Mouse (Mus musculus): ENCODE data around the gene Cog5. TPM values are rescaled to one million over a fixed set of nuclear protein-coding genes. Genes with fewer than 3 reads are reported as not detected.

Gene Cog5
- total and polyA plus RNA-seq, 3 experiments: 34.8 to 42.7 (median 39.3) TPM

DNA sequence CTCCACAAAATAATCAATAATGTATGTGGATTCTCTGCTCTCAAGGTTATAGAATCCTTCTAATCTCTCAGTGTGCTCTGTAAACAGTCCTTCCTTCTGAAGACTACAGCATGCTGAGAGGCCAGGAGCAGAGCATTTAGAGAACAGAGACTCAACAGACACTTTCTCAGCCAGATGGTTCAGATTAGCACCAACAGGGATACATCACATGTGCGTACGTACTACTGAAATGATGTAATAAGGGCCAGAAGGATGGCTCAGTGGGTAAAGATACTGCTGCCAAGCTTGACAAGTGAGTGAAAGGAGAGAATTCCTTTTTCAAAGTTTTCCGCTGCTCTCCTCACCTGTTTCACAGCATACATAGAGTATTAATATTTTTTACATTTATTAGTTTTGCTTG lies 49.8 kb upstream of the Cog5 start:
- Histone ChIP-seq H3K4me1 (ENCODE audit: control insufficient read depth in 1 of 2, insufficient read depth in 2 of 2) (no peaks in the 10 kb centered on the region; a peak in 1 of 4 replicates), H3K27me3 (replicated peaks) (no peaks in the 10 kb centered on the region), H3K4me3 (replicated peaks in 1 of 3; ENCODE audit: low read depth in 2 of 3, low read length in 2 of 3, poor library complexity in 1 of 3) (no peak overlapping the region), H3K79me2 (replicated peaks; ENCODE audit: control insufficient read depth, extremely low read depth, insufficient read depth, poor library complexity, severe bottlenecking) (no peaks in the 10 kb centered on the region), H3K27ac (ENCODE audit: insufficient read depth, low read depth) (no peak overlapping the region), H3K9me3 (replicated peaks; ENCODE audit: low read length) (no peaks in the 10 kb centered on the region), H3K9ac (ENCODE audit: insufficient read depth, low read depth) (no peak overlapping the region), H3K4me2 (ENCODE audit: insufficient read depth, low read depth, poor library complexity, severe bottlenecking) (no peak overlapping the region), H3K36me3 (replicated peaks in 1 of 2; ENCODE audit: control insufficient read depth in 1 of 2, insufficient read depth in 1 of 2, low read length in 1 of 2) (peaks cover 15 to 68% of the 10 kb centered on the region in 2 experiments)
- DNase-seq (ENCODE audit: extremely low read depth): no peak
- TF ChIP-seq KAT2A (IDR thresholded peaks at IDR 0.05; ENCODE audit: insufficient replicate concordance, low read length): no peak
- TF ChIP-seq RCOR1 (conservative IDR thresholded peaks at IDR 0.05; ENCODE audit: low read depth, low read length): no peak
- TF ChIP-seq POLR2A (IDR thresholded peaks at IDR 0.05; ENCODE audit: low read depth, low read length): no peak
- no peak for TF ChIP-seq ETS1 (conservative IDR thresholded peaks at IDR 0.05; ENCODE audit: low read depth, low read length)
- TF ChIP-seq IRF4 (IDR thresholded peaks at IDR 0.05; ENCODE audit: low read depth, low read length): no peak
- TF ChIP-seq ZKSCAN1 (IDR thresholded peaks at IDR 0.05; ENCODE audit: borderline replicate concordance, low read depth, low read length): no peak
- TF ChIP-seq GABPA (IDR thresholded peaks at IDR 0.05; ENCODE audit: insufficient replicate concordance, low read depth, low read length): no peak
- TF ChIP-seq E2F4 (IDR thresholded peaks at IDR 0.05; ENCODE audit: insufficient replicate concordance, low read depth, low read length): no peak
- no peak for TF ChIP-seq CTCF (conservative IDR thresholded peaks at IDR 0.05 in 1 of 2, IDR thresholded peaks at IDR 0.05 in 1 of 2; ENCODE audit: low read depth in 2 of 2, low read length in 2 of 2)
- TF ChIP-seq NRF1 (IDR thresholded peaks at IDR 0.05; ENCODE audit: low read depth, low read length): no peak
- no peak for TF ChIP-seq JUN (IDR thresholded peaks at IDR 0.05; ENCODE audit: insufficient read depth, low read depth, low read length)
- TF ChIP-seq CHD2 (IDR thresholded peaks at IDR 0.05; ENCODE audit: low read length): no peak
- TF ChIP-seq MXI1 (IDR thresholded peaks at IDR 0.05; ENCODE audit: low read depth, low read length): no peak
- no peak for TF ChIP-seq ZMIZ1 (IDR thresholded peaks at IDR 0.05; ENCODE audit: low read depth, low read length)
- no peak for TF ChIP-seq BHLHE40 (IDR thresholded peaks at IDR 0.05; ENCODE audit: low read depth, low read length)
- no peak for TF ChIP-seq SIN3A (IDR thresholded peaks at IDR 0.05; ENCODE audit: low read length)
- TF ChIP-seq TCF12 (IDR thresholded peaks at IDR 0.05; ENCODE audit: low read depth, low read length): no peak
- in situ Hi-C loops (cut with MboI; ENCODE audit: low pct_ligation_motif_present, low pct_unique_long_range_greater_than_20kb, low sequenced_read_pairs): no loop called here
- dilution Hi-C loops (cut with MboI; ENCODE audit: extremely low pct_ligation_motif_present, extremely low pct_unique_long_range_greater_than_20kb, low sequenced_read_pairs): no loop called here

DNA sequence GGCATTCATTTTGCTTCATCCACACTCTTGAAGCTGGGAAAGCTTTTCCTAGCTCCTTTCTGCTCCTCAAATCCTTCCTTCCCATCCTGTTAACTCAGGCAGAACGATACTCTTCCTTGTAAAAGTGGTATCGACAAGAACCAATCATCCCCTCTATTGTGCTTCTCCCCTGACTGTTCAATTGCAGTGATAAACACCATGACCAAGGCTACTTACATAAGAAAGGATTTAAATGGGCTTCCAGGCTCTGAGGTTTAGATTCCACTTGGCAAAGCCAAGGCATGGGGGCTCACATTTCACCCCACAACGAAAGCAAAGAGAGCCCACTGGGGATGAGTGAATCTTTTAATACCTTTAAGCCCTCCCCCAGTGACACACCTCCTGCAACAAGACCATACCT lies 46.5 kb upstream of the Cog5 start:
- peaks cover 20 to 75% of the 10 kb centered on the region in 2 experiments for H3K36me3 ChIP-seq (replicated peaks in 1 of 2; ENCODE audit: control insufficient read depth in 1 of 2, insufficient read depth in 1 of 2, low read length in 1 of 2)
- no peak overlapping the region for H3K9ac ChIP-seq (ENCODE audit: insufficient read depth, low read depth)
- H3K9me3 ChIP-seq (replicated peaks; ENCODE audit: low read length): no peaks in the 10 kb centered on the region
- no peak overlapping the region for H3K27ac ChIP-seq (ENCODE audit: insufficient read depth, low read depth)
- TF ChIP-seq MXI1 (IDR thresholded peaks at IDR 0.05; ENCODE audit: low read depth, low read length) (no peak), ELF1 (IDR thresholded peaks at IDR 0.05; ENCODE audit: low read depth, low read length) (no peak), CHD2 (IDR thresholded peaks at IDR 0.05; ENCODE audit: low read length) (no peak), USF2 (conservative IDR thresholded peaks at IDR 0.05; ENCODE audit: low read depth, low read length) (no peak), ETS1 (conservative IDR thresholded peaks at IDR 0.05; ENCODE audit: low read depth, low read length) (no peak)
- no peak for DNase-seq (ENCODE audit: extremely low read depth)
- no peak overlapping the region for H3K4me2 ChIP-seq (ENCODE audit: insufficient read depth, low read depth, poor library complexity, severe bottlenecking)
- dilution Hi-C loops (cut with MboI; ENCODE audit: extremely low pct_ligation_motif_present, extremely low pct_unique_long_range_greater_than_20kb, low sequenced_read_pairs): no loop called here
- H3K27me3 ChIP-seq (replicated peaks): no peaks in the 10 kb centered on the region
- H3K4me3 ChIP-seq (replicated peaks in 1 of 3; ENCODE audit: low read depth in 2 of 3, low read length in 2 of 3, poor library complexity in 1 of 3): no peak overlapping the region
- in situ Hi-C loops (cut with MboI; ENCODE audit: low pct_ligation_motif_present, low pct_unique_long_range_greater_than_20kb, low sequenced_read_pairs): no loop called here
- no peaks in the 10 kb centered on the region; a peak in 1 of 4 replicates for H3K4me1 ChIP-seq (ENCODE audit: control insufficient read depth in 1 of 2, insufficient read depth in 2 of 2)
- H3K79me2 ChIP-seq (replicated peaks; ENCODE audit: control insufficient read depth, extremely low read depth, insufficient read depth, poor library complexity, severe bottlenecking): no peaks in the 10 kb centered on the region

Data from CH12.LX (cell line).